Mouse (Mus musculus) Muller cell, postnatal 12 days (primary cell): Measurements from ENCODE around the gene Mael.
A peak's percentile ranks its signal among the peaks of the same experiment; 100 is the strongest.

ENCODE experiments used
- DNase-seq: peaks from one replicate; pipeline ENCODE4 v3.0.0-alpha.2; 2015; ENCODE audit errors: inconsistent ontology term

Gene Mael

DNA sequence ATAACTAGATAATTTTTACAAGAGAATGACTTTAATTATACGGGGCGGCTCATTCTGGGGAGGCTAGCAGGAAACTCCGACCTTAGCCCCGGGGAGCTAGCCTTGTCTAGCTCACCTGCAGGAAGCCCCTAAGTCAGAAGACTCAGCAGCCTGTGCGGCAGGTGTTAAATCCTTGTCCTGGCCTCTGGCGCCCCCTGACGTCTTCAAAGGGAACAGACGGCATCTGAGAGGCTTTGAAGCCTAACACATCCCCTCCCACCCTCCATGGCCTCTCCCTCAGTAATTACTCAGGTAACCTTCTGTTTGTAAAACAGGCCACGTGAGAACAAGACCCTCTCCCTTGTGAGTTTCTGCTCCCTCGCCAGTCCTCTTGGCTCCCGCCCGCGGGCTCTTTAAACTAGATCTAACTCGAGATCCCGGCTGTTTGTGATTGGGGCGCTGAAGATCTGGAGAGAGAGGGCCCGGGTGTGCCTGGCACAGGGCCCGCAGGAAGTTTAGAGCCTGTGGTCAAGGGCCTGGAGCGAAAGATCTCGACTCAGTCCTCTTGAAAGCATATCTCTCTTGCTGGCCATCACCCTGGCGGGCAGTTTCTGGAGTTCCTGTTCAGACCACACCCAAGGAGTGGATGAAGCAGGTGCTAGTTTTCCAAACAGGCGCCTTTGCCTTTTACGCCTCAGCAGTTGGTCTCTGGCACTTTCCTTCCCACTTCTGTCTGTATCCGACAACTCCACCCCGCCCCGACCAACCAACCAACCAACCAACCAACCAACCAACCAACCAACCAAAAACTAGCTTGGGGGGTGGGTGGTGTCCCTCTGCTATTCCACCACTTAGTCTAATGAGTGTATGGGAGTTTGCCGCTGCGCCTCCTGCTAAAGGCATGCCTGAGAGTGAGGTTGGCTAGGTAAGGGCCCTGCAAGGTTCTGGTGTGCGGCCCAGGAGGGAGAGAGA lies 84.1 kb downstream of the Mael start:
- DNase-seq = peak; percentile 62

- DNase-seq = peak; percentile 62
Measured at GRCm38 (mm10) chr1:166153351-166154120, 85.0 kb downstream of the Mael start.

- no peak for DNase-seq
Measured at GRCm38 (mm10) chr1:166152034-166152433, 86.5 kb downstream of the Mael start.

GRCm38 (mm10) chr1:166151341-166151740 lies 87.2 kb downstream of the Mael start:
- DNase-seq = no peak
